Mouse (Mus musculus) heart, embryonic 16.5 days (tissue): ENCODE results near the gene 1700014D04Rik. TPM values are rescaled to one million over a fixed set of nuclear protein-coding genes. Genes with fewer than 3 reads are reported as not detected.

Source experiments
- ATAC-seq: fragments of 200-750 bp; cut with Nextera tagmentation; replicated peaks from 2 replicates; pipeline ENCODE4 v1.8.0; 2017; ENCODE audit warnings: moderate number of reproducible peaks; ENCODE audit not compliant: insufficient read depth, low FRiP score; ENCODE audit errors: extremely low read depth
- H3K27ac ChIP-seq: fragments of 300-500 bp; sonication (generic); 2 replicates; pipeline ENCODE4 v1.5.1; 2014; ENCODE audit warnings: mild to moderate bottlenecking, low read length, control low read depth, moderate library complexity
- H3K27me3 ChIP-seq: fragments of 300-500 bp; sonication (generic); 2 replicates; pipeline ENCODE4 v1.6.1; 2014; ENCODE audit warnings: low read length, mixed read lengths; ENCODE audit not compliant: control insufficient read depth, insufficient read depth
- H3K36me3 ChIP-seq: fragments of 300-500 bp; sonication (generic); 2 replicates; pipeline ENCODE4 v1.6.1; 2014; ENCODE audit not compliant: control insufficient read depth, insufficient read depth
- H3K4me1 ChIP-seq: fragments of 300-500 bp; sonication (generic); 2 replicates; pipeline ENCODE4 v1.6.1; 2014; ENCODE audit warnings: low read length, mixed read lengths; ENCODE audit not compliant: control insufficient read depth, insufficient read depth
- H3K4me2 ChIP-seq: fragments of 300-500 bp; sonication (generic); 2 replicates; pipeline ENCODE4 v1.6.1; 2014; ENCODE audit warnings: low read depth, mild to moderate bottlenecking, control low read depth, low read length
- H3K4me3 ChIP-seq: fragments of 300-500 bp; sonication (generic); 2 replicates; pipeline ENCODE4 v1.5.1; 2014; ENCODE audit warnings: mild to moderate bottlenecking, control low read depth, low read length
- H3K9ac ChIP-seq: fragments of 300-500 bp; sonication (generic); 2 replicates; pipeline ENCODE4 v1.6.1; 2014; ENCODE audit warnings: low read length, control low read depth
- H3K9me3 ChIP-seq: fragments of 300-500 bp; sonication (generic); replicated peaks from 2 replicates; pipeline ENCODE4 v1.6.1; 2016; ENCODE audit warnings: low read length; ENCODE audit not compliant: control insufficient read depth
- WGBS: fragments of 180-500 bp; shearing (Covaris S2); extraction: QIAGEN DNeasy Blood & Tissue Kit; methylation state at CpG from one replicate; pipeline ENCODE4 v1.1.7; 2014; 5-methylcytosine and 5-hydroxymethylcytosine counted together
- polyA plus RNA-seq: library from polyadenylated mRNA; unstranded; fragments of >200 nt; fragmentation: Nextera tagmentation; extraction: Ambion mirVana; gene quantifications from 2 replicates; pipeline ENCODE4 v1.2.1, GENCODE M21; 2015

The 1700014D04Rik gene
- polyA plus RNA-seq, 1 experiment from 2014 or later = not detected

DNA sequence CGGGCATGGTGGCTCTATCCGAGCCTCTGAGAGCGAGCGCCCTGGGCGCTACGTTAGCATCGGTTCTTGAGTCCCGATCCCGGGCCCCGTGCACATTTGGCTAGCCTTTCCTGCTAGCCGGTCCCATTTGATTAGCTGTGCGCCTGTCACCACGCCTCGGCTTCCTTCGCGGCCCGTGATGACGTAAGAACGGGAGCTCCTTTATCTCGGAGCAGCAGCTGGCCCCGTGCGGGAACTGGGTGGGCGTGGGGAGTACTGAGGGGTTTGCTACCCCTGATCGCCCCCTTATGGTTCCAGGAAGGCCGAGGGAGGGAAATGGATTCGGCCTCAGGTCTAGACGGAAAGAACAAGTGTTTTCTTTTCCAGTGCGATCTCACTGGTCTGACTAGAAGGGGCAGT, 23.6 kb upstream of the 1700014D04Rik start:
- H3K36me3 ChIP-seq = peaks cover 11% of the 10 kb centered on the region
- peaks cover 44% of the 10 kb centered on the region for H3K4me1 ChIP-seq
- H3K9ac ChIP-seq = peak overlapping the region; percentile 92
- peak overlapping the region; percentile 85 for H3K4me2 ChIP-seq
- peak overlapping the region; percentile 100 for H3K27ac ChIP-seq
- H3K27me3 ChIP-seq = no peaks in the 10 kb centered on the region
- H3K9me3 ChIP-seq = no peaks in the 10 kb centered on the region
- WGBS = under 1% methylated on average over 28 of the region's 28 CpGs
- ATAC-seq = peak; percentile 75
- peak overlapping the region; percentile 91 for H3K4me3 ChIP-seq

DNA sequence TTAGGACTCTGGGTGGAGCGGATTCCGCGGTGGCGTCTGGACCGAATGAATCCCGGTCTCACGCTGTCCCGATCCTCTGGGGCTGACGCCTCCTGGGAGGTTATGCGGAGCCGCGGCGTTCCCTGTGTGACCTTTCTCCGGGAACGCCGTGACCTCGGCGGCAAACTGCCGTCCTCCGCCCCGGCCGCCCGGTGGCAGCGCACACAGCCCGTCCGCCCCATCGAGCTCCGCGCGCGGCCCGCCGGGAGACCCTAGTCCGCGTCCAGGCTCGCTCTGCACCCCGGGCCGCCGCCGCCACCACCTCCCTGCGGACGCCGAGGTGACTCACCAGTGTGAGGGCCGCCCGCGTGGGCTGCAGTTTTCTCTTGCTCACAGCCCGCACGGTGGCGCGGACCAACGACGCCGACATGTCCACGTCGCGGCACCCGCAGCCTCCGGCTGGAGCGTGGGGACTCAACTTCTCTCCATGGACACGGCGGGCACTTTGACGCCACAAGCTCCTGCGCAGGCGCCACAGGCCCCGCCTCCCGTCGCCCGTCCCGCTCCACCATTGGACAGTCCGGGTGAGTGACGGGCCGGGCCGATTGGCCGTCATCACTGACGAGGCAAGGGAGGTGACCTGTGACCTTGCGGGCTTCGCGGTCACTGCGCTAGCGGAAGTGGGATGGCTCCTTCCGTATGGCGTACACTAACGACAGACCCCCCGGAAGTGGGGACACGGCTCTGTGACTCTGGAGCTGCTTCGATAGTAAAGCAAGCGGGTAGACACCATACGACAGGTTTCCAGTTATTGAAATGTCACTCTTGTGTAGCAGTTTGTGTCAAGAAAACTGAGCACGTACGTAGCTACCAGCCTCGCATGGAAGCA, 23.0 kb upstream of the 1700014D04Rik start, which contains the start of gene Isca1:
Isca1 (minus strand) TSS at position 515 of the 868 bp plus-strand sequence.
- under 1% methylated on average over 91 of the region's 91 CpGs for WGBS
- peak; percentile 95 for ATAC-seq
- H3K36me3 ChIP-seq = peaks cover 11% of the 10 kb centered on the region
- H3K4me2 ChIP-seq = peak within 1 kb of the TSS; percentile 85
- peak within 1 kb of the TSS; percentile 100 for H3K27ac ChIP-seq
- no peaks in the 10 kb centered on the region for H3K9me3 ChIP-seq
- peaks cover 40% of the 10 kb centered on the region for H3K4me1 ChIP-seq
- no peaks in the 10 kb centered on the region for H3K27me3 ChIP-seq
- H3K9ac ChIP-seq = peak within 1 kb of the TSS; percentile 95
- peak within 1 kb of the TSS; percentile 91 for H3K4me3 ChIP-seq

DNA sequence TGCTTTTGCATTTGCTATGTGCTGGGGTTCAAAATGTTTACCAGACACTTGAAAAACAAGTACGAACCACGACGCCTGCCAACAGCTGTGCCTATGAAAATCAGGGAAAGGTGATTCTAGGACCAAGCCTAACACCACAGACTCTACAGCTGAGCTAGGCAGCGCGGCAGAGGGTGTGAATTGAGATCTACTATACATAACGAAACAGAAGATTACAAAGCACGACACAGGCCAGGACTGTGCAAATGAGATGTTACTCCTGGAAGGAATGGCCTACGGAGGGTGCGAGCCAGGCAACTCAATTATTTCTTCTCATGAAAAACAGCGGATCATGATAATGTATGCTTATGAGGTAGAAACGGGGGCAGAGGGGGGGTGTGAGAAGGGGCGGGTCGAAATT, 22.0 kb upstream of the 1700014D04Rik start:
- no peaks in the 10 kb centered on the region for H3K9me3 ChIP-seq
- peaks cover 6% of the 10 kb centered on the region for H3K36me3 ChIP-seq
- 9% methylated on average over 13 of the region's 13 CpGs for WGBS
- H3K27me3 ChIP-seq = no peaks in the 10 kb centered on the region
- peak overlapping the region; percentile 96 for H3K27ac ChIP-seq
- H3K4me1 ChIP-seq = peaks cover 40% of the 10 kb centered on the region
- peak overlapping the region; percentile 83 for H3K4me2 ChIP-seq
- no peak for ATAC-seq
- peak overlapping the region; percentile 91 for H3K4me3 ChIP-seq
- peak overlapping the region; percentile 95 for H3K9ac ChIP-seq

DNA sequence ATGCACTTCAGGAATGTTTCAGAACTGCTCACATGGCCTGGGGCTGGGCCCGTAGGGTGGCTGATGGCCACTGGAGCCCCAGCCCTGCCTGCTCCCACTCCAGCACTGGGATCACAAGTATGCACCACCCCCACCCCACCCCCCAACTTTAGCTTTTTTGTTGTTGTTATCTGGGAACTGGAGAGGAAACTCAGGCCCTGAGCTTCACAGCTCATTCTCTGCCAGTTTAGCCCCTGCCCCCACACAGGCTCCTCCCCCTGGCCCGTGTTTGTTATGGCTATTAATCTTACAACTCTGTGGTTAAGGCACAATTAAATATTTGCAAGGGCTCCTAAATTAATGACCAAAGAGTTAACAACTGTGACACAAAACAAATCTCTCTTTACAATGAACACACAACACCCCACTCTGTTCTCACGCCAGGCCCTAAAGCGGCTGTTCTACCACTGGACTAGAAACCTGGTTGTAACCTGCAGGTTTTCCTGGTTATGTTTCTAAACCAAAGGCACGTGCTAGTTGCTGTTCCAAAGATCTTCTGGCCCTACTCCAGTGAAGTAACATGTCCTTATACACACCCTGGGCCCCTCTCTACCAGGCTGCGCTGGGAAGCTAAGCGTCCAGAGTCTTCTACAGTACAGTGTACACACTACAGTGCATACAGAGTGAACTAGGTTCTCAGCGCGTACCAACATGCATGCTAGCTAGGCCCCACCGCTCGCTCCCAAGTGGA, 20.4 kb upstream of the 1700014D04Rik start:
- Histone ChIP-seq H3K4me2 (peak overlapping the region; percentile 83), H3K9ac (peak overlapping the region; percentile 33), H3K27me3 (no peaks in the 10 kb centered on the region), H3K9me3 (no peaks in the 10 kb centered on the region), H3K36me3 (peaks cover 15% of the 10 kb centered on the region), H3K4me3 (peak overlapping the region; percentile 91), H3K27ac (peak overlapping the region; percentile 29), H3K4me1 (peaks cover 43% of the 10 kb centered on the region)
- 46% methylated on average over 11 of the region's 11 CpGs for WGBS
- ATAC-seq = no peak

DNA sequence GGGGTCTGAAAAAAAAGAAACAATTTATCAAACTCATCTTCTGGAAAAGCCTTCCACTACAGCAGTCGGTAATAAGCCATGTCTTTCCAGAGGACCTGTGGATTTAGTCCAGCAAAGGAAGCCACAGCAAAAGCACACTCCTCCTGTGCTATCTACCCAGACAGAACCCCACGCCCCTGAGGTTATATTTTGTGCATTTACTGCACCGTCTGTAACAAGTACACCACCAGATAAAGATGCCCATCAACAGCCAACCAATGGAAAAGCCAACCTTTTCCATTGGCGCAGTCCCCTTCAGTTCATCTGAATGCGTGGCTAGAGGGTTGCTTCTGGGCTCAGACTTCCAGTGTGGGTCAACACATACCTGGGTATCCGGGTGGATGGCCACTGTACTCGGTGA, 16.2 kb upstream of the 1700014D04Rik start:
- peaks cover 30% of the 10 kb centered on the region for H3K4me1 ChIP-seq
- no peaks in the 10 kb centered on the region for H3K27me3 ChIP-seq
- no peaks in the 10 kb centered on the region for H3K9me3 ChIP-seq
- H3K27ac ChIP-seq = no peak overlapping the region
- H3K4me2 ChIP-seq = no peak overlapping the region
- 83% methylated on average over 7 of the region's 7 CpGs for WGBS
- no peak overlapping the region for H3K4me3 ChIP-seq
- no peak overlapping the region for H3K9ac ChIP-seq
- peaks cover 43% of the 10 kb centered on the region for H3K36me3 ChIP-seq
- no peak for ATAC-seq

DNA sequence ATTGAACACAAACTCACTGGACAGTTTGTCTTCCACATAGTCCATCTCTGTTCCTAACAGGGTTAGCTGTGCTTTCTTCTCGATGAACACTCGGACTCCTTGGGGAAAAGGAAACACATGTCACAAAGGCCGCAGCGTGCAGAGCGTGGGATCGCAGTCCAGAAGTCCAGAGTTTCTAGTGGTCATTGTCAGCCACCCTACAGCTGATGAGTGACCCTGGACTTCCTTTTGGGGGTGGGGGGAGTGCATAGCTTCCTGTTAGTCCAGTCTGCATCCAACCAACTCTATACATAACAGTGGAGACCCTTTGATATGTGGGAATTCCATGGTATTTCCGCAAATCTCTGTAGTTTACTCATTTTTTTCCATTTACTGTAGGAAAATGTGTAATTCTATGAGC, 10.4 kb upstream of the 1700014D04Rik start:
- Histone ChIP-seq H3K27me3 (no peaks in the 10 kb centered on the region), H3K4me2 (no peak overlapping the region), H3K4me3 (no peak overlapping the region), H3K27ac (no peak overlapping the region), H3K4me1 (peaks cover 3% of the 10 kb centered on the region; the same call in 1 of the 2 replicates), H3K36me3 (peaks cover 41% of the 10 kb centered on the region), H3K9me3 (no peaks in the 10 kb centered on the region), H3K9ac (no peak overlapping the region)
- 0 out of 2 replicates have a peak, but pooled peaks have one; percentile 25 for ATAC-seq
- 78% methylated on average over 7 of the region's 7 CpGs for WGBS

DNA sequence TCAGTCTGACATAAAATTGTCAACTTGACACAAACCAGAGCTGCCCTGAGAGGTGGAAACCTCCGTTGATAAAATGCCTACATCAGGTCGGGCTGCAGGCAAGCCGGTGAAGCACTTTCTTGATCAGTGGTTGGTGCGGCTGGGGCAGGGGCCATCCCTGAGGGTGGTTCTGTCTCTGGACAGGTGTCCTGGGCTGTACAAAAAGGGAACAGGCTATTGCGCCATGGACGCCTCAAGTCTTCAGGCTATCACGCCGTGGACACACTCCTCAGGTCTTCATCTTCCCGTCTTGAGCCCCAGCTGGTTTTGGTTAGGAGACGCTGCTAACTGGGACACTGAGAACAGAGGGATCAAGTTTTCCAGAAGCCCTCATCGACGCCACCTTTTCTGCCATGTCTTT, 3.8 kb upstream of the 1700014D04Rik start:
- Histone ChIP-seq H3K4me2 (no peak overlapping the region), H3K4me1 (no peaks in the 10 kb centered on the region), H3K27me3 (no peaks in the 10 kb centered on the region), H3K27ac (no peak overlapping the region), H3K9ac (no peak overlapping the region), H3K36me3 (peaks cover 7% of the 10 kb centered on the region), H3K9me3 (no peaks in the 10 kb centered on the region), H3K4me3 (no peak overlapping the region)
- 61% methylated on average over 12 of the region's 12 CpGs for WGBS
- no peak for ATAC-seq

DNA sequence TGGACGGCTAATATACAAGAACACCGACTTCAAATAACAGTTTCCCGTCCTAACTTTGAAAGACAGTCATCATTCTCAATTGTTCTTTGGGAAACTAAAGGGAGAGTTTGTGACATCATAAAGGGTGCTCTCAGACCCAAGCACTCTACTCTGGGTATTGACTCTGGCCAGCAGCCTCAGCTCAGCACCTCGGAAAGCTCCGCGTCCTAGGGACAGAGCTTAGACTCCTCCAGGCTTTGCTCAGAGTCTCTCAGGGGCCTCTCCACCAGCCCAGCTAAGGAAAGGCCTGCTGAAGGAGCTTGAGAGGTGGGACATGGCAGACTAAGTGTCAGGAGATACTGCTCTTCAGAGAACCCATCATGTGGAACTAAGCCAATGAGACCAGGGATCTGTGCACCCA, 388 bp downstream of the 1700014D04Rik start:
- no peak overlapping the region for H3K9ac ChIP-seq
- ATAC-seq = no peak
- no peak overlapping the region for H3K4me2 ChIP-seq
- H3K36me3 ChIP-seq = no peaks in the 10 kb centered on the region
- H3K9me3 ChIP-seq = no peaks in the 10 kb centered on the region
- H3K27me3 ChIP-seq = no peaks in the 10 kb centered on the region
- peaks cover 1% of the 10 kb centered on the region for H3K4me1 ChIP-seq
- no peak overlapping the region for H3K4me3 ChIP-seq
- WGBS = 59% methylated on average over 6 of the region's 6 CpGs
- H3K27ac ChIP-seq = no peak overlapping the region

DNA sequence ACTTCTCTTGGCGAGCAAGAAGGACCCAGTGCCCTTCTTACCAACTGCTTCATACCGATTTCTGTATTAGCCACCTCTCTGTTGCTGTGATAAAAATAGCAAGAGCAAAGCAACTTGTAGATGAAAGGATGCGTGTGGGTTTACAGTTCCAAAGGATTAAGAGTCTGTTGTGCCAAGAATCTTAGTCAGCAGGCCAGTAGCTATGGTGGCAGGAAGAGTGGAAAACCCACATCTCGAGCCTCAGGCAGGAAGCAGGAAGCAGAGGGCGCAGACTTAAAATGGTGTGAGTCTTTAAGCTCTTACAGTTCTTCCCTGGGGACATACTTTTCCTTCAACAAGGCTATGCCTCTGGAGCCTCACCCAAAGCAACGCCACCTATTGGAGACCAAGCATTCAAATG, 1.1 kb downstream of the 1700014D04Rik start:
- no peak overlapping the region for H3K9ac ChIP-seq
- H3K4me1 ChIP-seq = peaks cover 5% of the 10 kb centered on the region
- H3K36me3 ChIP-seq = no peaks in the 10 kb centered on the region
- no peak overlapping the region for H3K27ac ChIP-seq
- no peak overlapping the region for H3K4me3 ChIP-seq
- no peaks in the 10 kb centered on the region for H3K27me3 ChIP-seq
- H3K4me2 ChIP-seq = no peak overlapping the region
- H3K9me3 ChIP-seq = no peaks in the 10 kb centered on the region
- WGBS = 70% methylated on average over 6 of the region's 6 CpGs
- ATAC-seq = no peak
